Mouse (Mus musculus) urinary bladder, postnatal 10 days (tissue): ENCODE data around the gene Trim58.

Source experiments
- DNase-seq: peaks from one replicate; pipeline ENCODE4 v3.0.0; 2022; ENCODE audit warnings: low spot score

Trim58 gene

DNA sequence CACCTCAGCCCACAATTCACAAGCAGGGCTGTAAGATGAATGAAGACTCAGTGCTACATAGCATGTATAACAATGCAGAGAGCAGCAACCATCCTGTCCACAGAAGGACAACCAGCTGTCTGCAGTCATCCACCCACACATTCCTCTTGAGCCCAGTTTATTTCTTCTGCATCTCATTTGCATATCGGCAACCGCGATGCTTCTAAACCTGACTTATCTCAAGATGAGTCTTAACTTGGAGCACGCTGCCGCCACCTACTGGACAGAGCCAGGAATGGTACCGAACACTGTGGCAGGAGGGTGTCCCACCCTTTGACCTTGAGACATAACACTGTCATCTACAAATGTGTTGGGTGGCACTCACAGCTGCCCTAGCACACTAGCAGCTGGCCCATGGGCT is 3.1 kb downstream of the Trim58 start:
- no peak for DNase-seq

- no peak for DNase-seq
Measured at GRCm38 (mm10) chr11:58655151-58655550, 14.9 kb downstream of the Trim58 start.

- no peak for DNase-seq
Measured at GRCm38 (mm10) chr11:58658596-58658995, 18.3 kb downstream of the Trim58 start, which contains the start of gene Olfr322. Gene Olfr322 (plus strand): TSS chr11:58658782.

GRCm38 (mm10) chr11:58669252-58669651 is 29.0 kb downstream of the Trim58 start:
- DNase-seq: no peak

DNA sequence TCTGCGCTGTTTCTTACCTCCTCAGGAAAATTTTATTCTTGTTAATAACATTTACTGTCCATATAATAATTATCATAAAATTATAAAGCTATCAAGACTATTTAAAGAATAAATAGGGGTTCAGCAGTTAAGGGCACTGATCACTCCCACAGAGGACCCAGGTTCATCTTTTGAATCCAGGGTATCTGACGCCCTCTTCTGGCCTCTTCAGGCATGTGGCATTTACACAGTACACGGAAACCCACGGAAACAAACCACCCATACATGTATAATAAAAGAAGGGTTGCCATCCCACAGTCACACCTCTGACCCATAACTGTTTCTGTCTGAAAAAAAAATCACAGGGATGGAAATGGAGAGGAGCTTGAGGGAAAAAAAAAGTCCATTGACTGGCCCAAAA is 31.6 kb downstream of the Trim58 start:
- DNase-seq: no peak

DNA sequence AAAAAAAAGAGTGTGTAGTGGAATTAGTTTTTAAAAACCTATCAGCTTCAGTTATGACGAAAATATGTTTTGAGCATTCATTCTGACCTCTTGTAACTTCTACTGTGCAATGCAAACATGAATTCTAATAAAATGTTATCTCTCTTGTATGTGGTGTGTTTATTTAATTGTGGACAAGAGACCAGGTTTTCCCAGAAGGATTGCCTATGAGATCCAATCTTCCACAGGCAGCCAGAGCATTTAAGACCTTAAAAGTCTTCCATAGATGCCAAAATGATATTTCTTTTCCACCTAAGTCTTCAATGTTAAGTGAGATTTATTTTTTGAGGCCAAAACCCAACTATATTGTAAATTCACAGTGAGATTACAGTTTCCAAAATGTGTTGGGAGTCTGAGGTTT is 40.5 kb downstream of the Trim58 start, which contains the start of gene Olfr320:
Olfr320 (plus strand) TSS at position 301 of the 400 bp plus-strand sequence.
- DNase-seq: no peak

DNA sequence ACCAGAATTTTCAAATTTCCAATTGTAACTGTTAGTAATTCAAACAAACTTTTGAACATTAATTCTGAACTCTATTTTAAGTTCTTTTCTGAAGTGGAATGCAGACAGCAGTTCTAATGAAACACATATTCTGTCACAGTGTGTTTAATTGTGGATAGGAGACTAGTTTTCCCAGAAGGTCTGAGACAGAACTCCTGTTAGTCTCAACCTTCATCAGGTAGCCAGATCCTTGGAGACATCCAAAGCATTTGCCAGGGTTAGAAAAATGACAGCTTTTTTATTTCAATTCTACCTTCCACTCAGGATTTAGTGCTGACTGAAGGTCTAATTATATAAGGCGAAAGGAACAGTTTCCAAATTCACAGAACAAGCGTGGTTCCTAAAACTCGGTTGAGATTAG is 58.6 kb downstream of the Trim58 start, which contains the start of gene Olfr319:
Olfr319 (plus strand) TSS at position 301 of the 400 bp plus-strand sequence.
- DNase-seq: no peak
